Mouse (Mus musculus) right cerebral cortex, adult 18-20 months (tissue): Measurements from ENCODE around the gene Mrps10.

ENCODE experiments used
- DNase-seq: peaks from one replicate; pipeline ENCODE4 v3.0.0; 2022; ENCODE audit warnings: mixed read lengths

The Mrps10 gene

GRCm38 (mm10) chr17:47368401-47369086 lies at the start of gene Mrps10:
Gene Mrps10 (plus strand): TSS chr17:47368887.
- peak; percentile 90 for DNase-seq

- no peak for DNase-seq
These were observed 49.6 kb upstream of the Mrps10 start for GRCm38 (mm10) chr17:47318972-47319625.

- DNase-seq = no peak
These were observed 48.9 kb upstream of the Mrps10 start for GRCm38 (mm10) chr17:47319761-47320160.

- DNase-seq = peak; percentile 42
These were observed 46.3 kb upstream of the Mrps10 start for GRCm38 (mm10) chr17:47322128-47322990.

GRCm38 (mm10) chr17:47322991-47323295 lies 45.7 kb upstream of the Mrps10 start:
- DNase-seq = no peak

- no peak for DNase-seq
These were observed 41.1 kb upstream of the Mrps10 start for GRCm38 (mm10) chr17:47327559-47327958.

- no peak for DNase-seq
These were observed 40.7 kb upstream of the Mrps10 start for GRCm38 (mm10) chr17:47327969-47328368.

- no peak for DNase-seq
These were observed 39.9 kb upstream of the Mrps10 start for GRCm38 (mm10) chr17:47328552-47329343.

GRCm38 (mm10) chr17:47330616-47331015 lies 38.1 kb upstream of the Mrps10 start:
- DNase-seq = no peak

GRCm38 (mm10) chr17:47332001-47332611 lies 36.6 kb upstream of the Mrps10 start:
- peak; percentile 52 for DNase-seq

- DNase-seq = peak; percentile 23
These were observed 36.0 kb upstream of the Mrps10 start for GRCm38 (mm10) chr17:47332664-47333063.

- DNase-seq = no peak
These were observed 35.3 kb upstream of the Mrps10 start for GRCm38 (mm10) chr17:47333409-47333808.

GRCm38 (mm10) chr17:47343121-47343520 lies 25.6 kb upstream of the Mrps10 start:
- no peak for DNase-seq

GRCm38 (mm10) chr17:47349721-47350319 lies 18.9 kb upstream of the Mrps10 start:
- no peak for DNase-seq

GRCm38 (mm10) chr17:47359964-47360363 lies 8.7 kb upstream of the Mrps10 start:
- peak; percentile 21 for DNase-seq

- DNase-seq = no peak
These were observed 7.3 kb upstream of the Mrps10 start for GRCm38 (mm10) chr17:47361343-47361742.

GRCm38 (mm10) chr17:47369087-47369443 lies 378 bp downstream of the Mrps10 start:
- DNase-seq = no peak

- DNase-seq = peak; percentile 56
These were observed 2.8 kb downstream of the Mrps10 start for GRCm38 (mm10) chr17:47371451-47371850.

GRCm38 (mm10) chr17:47373991-47374390 lies 5.3 kb downstream of the Mrps10 start:
- no peak for DNase-seq

- no peak for DNase-seq
These were observed 8.1 kb downstream of the Mrps10 start for GRCm38 (mm10) chr17:47376779-47377280.

GRCm38 (mm10) chr17:47378133-47378532 lies 9.4 kb downstream of the Mrps10 start:
- no peak for DNase-seq

- no peak for DNase-seq
These were observed 13.2 kb downstream of the Mrps10 start for GRCm38 (mm10) chr17:47381917-47382316.
